Mouse (Mus musculus): Measurements from ENCODE around the gene Ddr2.

The Ddr2 gene

DNA sequence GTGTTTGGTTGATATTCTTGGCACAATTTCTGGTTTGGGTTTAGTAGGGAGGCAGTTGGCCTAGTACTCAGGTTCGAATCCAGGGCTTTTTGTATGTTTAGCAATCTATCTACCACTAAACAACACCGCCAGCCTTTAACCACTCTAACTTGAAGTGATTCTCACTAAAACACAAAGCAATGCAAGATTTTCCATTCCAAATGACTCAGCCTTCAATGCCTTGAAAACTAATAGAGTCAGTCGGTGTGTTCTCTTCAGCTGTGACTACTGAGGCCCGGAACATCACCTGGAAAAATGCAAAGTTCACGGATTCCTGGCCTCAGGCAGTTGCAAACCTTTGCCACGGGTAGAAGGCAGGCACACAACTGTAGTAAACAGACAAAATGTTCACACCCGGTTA lies 178.9 kb downstream of the Ddr2 start:
- TF ChIP-seq NANOG (IDR thresholded peaks at IDR 0.05; ENCODE audit: borderline replicate concordance, low read length) (no peak), POU5F1 (IDR thresholded peaks at IDR 0.05; ENCODE audit: borderline replicate concordance, low read length) (no peak), CTCF (conservative IDR thresholded peaks at IDR 0.05; ENCODE audit: low read length) (no peak)
- no peak overlapping the region for H3K4me3 ChIP-seq (replicated peaks; ENCODE audit: low read length)
- H3K9me3 ChIP-seq (ENCODE audit: low read length), result no peaks in the 10 kb centered on the region
- H3K36me3 ChIP-seq (ENCODE audit: insufficient read depth, low read length), result no peaks in the 10 kb centered on the region
- peaks cover 16% of the 10 kb centered on the region for H3K4me1 ChIP-seq (replicated peaks; ENCODE audit: low read depth, low read length)
- H3K27me3 ChIP-seq (ENCODE audit: insufficient read depth, low read length), result peaks cover 5% of the 10 kb centered on the region

DNA sequence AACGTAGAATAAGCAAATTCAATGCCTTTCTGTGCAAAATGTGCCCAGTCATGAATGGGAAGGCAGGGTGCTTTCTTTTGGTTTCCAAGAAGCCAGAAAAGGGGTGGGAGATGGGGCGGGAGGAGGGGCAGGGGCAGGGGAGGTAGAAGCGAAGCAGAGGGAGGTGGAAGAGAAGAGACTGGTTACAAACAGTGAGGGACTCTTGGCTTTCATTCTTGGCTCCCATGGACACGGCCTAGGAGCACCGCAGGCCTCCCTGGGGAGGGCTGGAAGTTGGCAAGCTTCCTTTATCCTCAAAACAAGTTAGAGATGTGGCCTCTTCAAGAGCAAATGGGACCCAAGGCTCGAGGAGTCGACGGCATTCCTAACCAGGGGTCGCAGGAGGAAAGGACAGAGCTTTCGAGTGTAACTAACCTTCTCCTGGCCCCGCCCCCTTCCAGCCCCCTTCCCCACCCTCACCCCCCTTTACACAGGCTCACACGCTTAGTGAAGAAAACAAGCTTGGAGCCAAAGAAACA lies 182.0 kb downstream of the Ddr2 start, which contains the start of gene Ccdc190:
Gene Ccdc190, plus strand, starts transcription at position 195 of the 518 bp plus-strand sequence.
- H3K9me3 ChIP-seq (ENCODE audit: low read length), result no peaks in the 10 kb centered on the region
- H3K4me3 ChIP-seq (replicated peaks; ENCODE audit: low read length), result no peak within 1 kb of the TSS
- no peak for TF ChIP-seq NANOG (IDR thresholded peaks at IDR 0.05; ENCODE audit: borderline replicate concordance, low read length)
- TF ChIP-seq POU5F1 (IDR thresholded peaks at IDR 0.05; ENCODE audit: borderline replicate concordance, low read length), result no peak
- TF ChIP-seq CTCF (conservative IDR thresholded peaks at IDR 0.05; ENCODE audit: low read length), result no peak
- H3K36me3 ChIP-seq (ENCODE audit: insufficient read depth, low read length), result no peaks in the 10 kb centered on the region
- peaks cover 5% of the 10 kb centered on the region for H3K27me3 ChIP-seq (ENCODE audit: insufficient read depth, low read length)
- H3K4me1 ChIP-seq (replicated peaks; ENCODE audit: low read depth, low read length), result peaks cover 16% of the 10 kb centered on the region

DNA sequence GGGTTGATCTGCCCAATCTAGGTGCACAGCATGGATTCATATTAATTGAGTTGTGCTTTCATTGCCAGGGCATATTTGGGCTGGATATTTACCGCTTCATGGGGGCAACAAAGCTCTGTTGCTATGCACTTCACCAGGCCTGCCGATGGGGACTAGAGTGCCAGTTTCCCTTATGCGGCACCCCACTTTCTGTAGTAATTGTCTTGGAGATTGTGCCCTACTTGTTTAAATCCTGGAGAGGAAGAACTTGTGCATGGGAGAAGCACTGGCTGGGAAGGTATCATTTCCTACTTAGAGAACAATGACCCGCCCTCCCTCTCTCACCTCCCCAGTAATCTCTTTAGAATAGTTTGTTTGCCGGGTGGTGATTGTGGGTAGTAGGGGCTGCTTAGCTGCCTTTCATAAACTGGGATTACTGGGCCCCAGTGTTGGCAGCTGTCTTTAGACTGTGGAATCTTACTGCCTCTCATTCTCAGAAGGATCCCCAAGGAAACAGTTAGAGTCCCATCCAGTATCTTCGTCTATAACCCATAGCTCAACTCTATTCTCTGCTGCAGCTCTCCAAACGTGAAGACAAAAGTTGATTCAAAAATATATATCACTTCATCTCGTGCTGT lies 182.7 kb downstream of the Ddr2 start:
- H3K4me3 ChIP-seq (replicated peaks; ENCODE audit: low read length), result no peak overlapping the region
- peaks cover 5% of the 10 kb centered on the region for H3K27me3 ChIP-seq (ENCODE audit: insufficient read depth, low read length)
- H3K9me3 ChIP-seq (ENCODE audit: low read length), result no peaks in the 10 kb centered on the region
- no peak for TF ChIP-seq NANOG (IDR thresholded peaks at IDR 0.05; ENCODE audit: borderline replicate concordance, low read length)
- no peak for TF ChIP-seq POU5F1 (IDR thresholded peaks at IDR 0.05; ENCODE audit: borderline replicate concordance, low read length)
- no peaks in the 10 kb centered on the region for H3K36me3 ChIP-seq (ENCODE audit: insufficient read depth, low read length)
- H3K4me1 ChIP-seq (replicated peaks; ENCODE audit: low read depth, low read length), result peaks cover 16% of the 10 kb centered on the region

DNA sequence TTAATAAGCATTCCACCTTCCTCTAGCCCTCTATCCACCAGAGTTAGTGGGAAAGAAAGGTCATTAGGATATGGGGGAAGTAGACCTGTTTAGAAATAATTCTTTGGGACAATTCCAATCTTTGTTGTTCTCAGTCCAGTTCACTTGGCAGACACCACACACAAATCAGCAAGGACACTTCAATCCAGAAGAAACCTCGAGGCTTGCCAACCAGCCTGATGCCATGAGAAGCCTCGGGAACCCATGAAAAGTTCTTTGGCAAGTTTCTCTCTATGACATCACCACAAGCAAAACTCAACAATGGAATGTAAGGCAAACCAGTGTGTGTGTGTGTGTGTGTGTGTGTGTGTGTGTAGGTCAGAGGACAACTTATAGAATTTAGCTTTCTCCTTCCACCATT lies 186.0 kb downstream of the Ddr2 start:
- TF ChIP-seq POU5F1 (IDR thresholded peaks at IDR 0.05; ENCODE audit: borderline replicate concordance, low read length) (no peak), CTCF (conservative IDR thresholded peaks at IDR 0.05; ENCODE audit: low read length) (no peak)
- H3K36me3 ChIP-seq (ENCODE audit: insufficient read depth, low read length), result no peaks in the 10 kb centered on the region
- peaks cover 16% of the 10 kb centered on the region for H3K4me1 ChIP-seq (replicated peaks; ENCODE audit: low read depth, low read length)
- H3K4me3 ChIP-seq (replicated peaks; ENCODE audit: low read length), result no peak overlapping the region
- no peaks in the 10 kb centered on the region for H3K9me3 ChIP-seq (ENCODE audit: low read length)
- H3K27me3 ChIP-seq (ENCODE audit: insufficient read depth, low read length), result peaks cover 10% of the 10 kb centered on the region
